Mouse (Mus musculus): ENCODE data around the gene Zfyve1. TPM values are rescaled to one million over a fixed set of nuclear protein-coding genes. Genes with fewer than 3 reads are reported as not detected.

The Zfyve1 gene
- total RNA-seq, 2 experiments from 2014 or later = 19.9 to 24.8 TPM

DNA sequence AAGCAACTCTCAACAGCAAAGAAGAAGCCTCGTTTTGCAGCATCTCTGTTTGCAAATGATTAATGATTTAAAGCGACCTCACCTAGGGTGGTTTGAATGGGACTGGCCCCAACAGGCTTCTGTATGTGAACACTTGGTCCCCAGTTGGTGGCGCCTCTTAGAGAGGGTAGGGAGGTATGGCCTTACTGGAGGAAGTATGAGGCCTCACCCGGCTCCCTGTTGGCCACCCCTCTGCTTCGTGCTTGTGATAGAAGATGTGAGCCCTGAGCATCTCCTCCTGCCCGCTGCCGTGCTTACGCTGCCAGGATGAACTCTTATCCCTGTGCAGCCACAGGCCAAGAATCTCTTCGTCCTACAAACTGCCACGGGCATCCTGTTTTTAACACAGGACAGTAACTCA, 90.5 kb downstream of the Zfyve1 start:
- Histone ChIP-seq H3K27ac (no peak overlapping the region), H3K4me3 (no peak overlapping the region)
- no peak for DNase-seq
- intact Hi-C loops (cut with DNase I) = no loop called here
- TF ChIP-seq CTCF (IDR thresholded peaks at IDR 0.05) = no peak

DNA sequence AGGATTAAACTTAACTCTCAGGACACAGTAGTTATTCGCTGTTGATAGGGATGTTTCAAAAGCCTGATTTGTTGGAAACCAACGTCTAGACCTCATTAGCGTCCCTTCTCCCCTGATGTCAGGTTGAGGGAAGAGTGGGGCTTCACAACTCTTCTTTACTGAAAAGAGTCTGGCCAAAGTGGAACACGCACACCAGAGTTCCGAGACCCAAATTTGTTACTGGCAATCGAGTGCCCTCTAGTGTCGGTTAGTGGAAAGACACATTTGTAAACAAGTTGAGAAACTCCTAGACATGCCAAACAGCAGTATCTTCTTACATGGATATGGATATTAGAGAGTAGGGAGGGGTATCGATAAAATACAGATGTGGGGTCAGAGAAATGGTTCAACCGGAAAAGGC, 94.8 kb downstream of the Zfyve1 start:
- TF ChIP-seq CTCF (IDR thresholded peaks at IDR 0.05) = peak; percentile 82
- Histone ChIP-seq H3K27ac (no peak overlapping the region), H3K4me3 (no peak overlapping the region)
- DNase-seq = peak; percentile 55
- intact Hi-C loops (cut with DNase I) = loop anchor here (1.0 to 5.0 kb wide), 2 partner anchors 290 to 388 kb away; no protein-coding TSS in a partner anchor

GRCm38 (mm10) chr12:83499256-83499655, 97.8 kb downstream of the Zfyve1 start:
- intact Hi-C loops (cut with DNase I) = no loop called here
- no peak overlapping the region for H3K27ac ChIP-seq
- no peak overlapping the region for H3K4me3 ChIP-seq
- no peak for DNase-seq
- TF ChIP-seq CTCF (IDR thresholded peaks at IDR 0.05) = no peak

DNA sequence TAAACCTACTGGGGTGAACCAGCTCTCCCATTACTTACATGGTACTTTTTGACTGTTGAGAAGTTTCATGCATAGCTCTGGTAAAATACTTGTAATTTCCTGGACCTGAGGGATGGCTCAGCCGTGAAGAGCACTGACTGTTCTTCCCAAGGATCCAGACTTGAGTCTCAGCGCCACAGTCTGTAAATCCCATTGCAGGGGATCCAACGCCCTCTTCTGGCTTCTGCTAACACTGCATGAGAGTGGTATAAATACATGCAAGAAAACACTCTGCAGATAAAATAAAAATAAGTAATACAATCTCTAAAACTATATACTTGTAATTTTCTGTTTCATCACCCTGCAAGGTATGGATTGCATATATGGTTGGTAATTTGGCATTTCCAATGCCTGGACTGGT, 99.1 kb downstream of the Zfyve1 start:
- no peak for DNase-seq
- intact Hi-C loops (cut with DNase I) = no loop called here

GRCm38 (mm10) chr12:83496736-83497135, 100.3 kb downstream of the Zfyve1 start:
- intact Hi-C loops (cut with DNase I) = no loop called here
- Histone ChIP-seq H3K27ac (peak overlapping the region; percentile 88), H3K4me3 (no peak overlapping the region)

More for the DNA sequence above, 99.1 kb downstream of the Zfyve1 start:
- no peak overlapping the region for H3K27ac ChIP-seq
- no peak overlapping the region for H3K4me3 ChIP-seq
- TF ChIP-seq CTCF (IDR thresholded peaks at IDR 0.05) = peak; percentile 28; the same call in 1 of the 2 replicates

More at GRCm38 (mm10) chr12:83496736-83497135, 100.3 kb downstream of the Zfyve1 start:
- TF ChIP-seq CTCF (IDR thresholded peaks at IDR 0.05) = no peak
- DNase-seq = no peak

Other genes with a start within 250 kb of the Zfyve1 start
- gene Dpf3, start 109.5 kb downstream of the Zfyve1 start, total RNA-seq (2021) = 10 to 100 TPM; 22.5 to 26.3 TPM
- 10 to 100 TPM; 18.0 to 24.5 TPM for gene Dcaf4, start 76.8 kb downstream of the Zfyve1 start, total RNA-seq (2021)
- gene Rbm25, start 34.0 kb upstream of the Zfyve1 start, total RNA-seq (2021) = 10 to 100 TPM; 43.0 to 52.8 TPM
- 10 to 100 TPM; 25.8 to 31.2 TPM for gene Psen1, start 90.9 kb upstream of the Zfyve1 start, total RNA-seq (2021)
- 1 to 10 TPM in 1 of 2 experiments, under 1 TPM in 1; 0.56 to 1.6 TPM for gene Papln, start 166.4 kb upstream of the Zfyve1 start, total RNA-seq (2021)